Comparison of ENCODE assay signal across 8 mouse cellular contexts in the genomic region with DNA sequence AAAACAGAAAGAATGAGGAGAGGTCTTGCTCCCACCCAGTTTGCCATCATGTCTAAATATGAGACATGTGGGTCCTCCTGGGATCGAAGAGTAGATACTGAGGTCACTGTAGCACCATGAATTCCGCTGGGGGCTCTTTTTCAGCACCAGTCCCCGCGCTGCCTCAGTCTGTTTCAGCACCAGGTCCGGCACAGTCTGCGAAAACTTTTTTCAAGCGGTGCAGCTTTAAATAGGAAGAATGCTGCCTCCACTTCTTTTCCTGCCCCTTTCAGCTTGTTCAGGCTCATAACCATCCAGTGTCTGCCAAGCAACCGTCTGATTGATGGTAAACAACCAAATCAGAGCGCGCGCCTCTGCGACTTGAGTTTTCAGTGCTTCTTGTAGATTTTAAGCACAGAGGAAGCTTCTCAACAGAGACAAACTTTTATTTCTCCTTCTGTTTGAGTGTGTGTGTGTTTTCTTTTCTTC. TPM values are rescaled to one million over a fixed set of nuclear protein-coding genes. Genes with fewer than 3 reads are reported as not detected.
DNase-seq lines count a peak whose midpoint lies in the region; ATAC-seq and TF ChIP-seq lines count a peak whose summit lies in the region.

A gene (minus strand): TSS at position 418 of the 468 bp plus-strand sequence.

- DNase-seq in adipocyte (ENCODE audit: low spot score), result peak; percentile 95
- DNase-seq in heart, adult 18-20 months, result peak; percentile 80 to 85
- DNase-seq in kidney, adult 18-20 months, result peak; percentile 49
- DNase-seq in B cell, adult 2 months, result no peak

- no peak for TF ChIP-seq POLR2A in testis, adult 2 months (IDR thresholded peaks at IDR 0.05; ENCODE audit: control insufficient read depth, low read depth, low read length)

- H3K9ac ChIP-seq in embryonic facial prominence, embryonic 12.5 days, result peak within 1 kb of the TSS; percentile 66
- peak within 1 kb of the TSS; percentile 73 for H3K9ac ChIP-seq in limb, embryonic 12.5 days (replicated peaks)
- peak within 1 kb of the TSS; percentile 39 for H3K9ac ChIP-seq in midbrain, embryonic 15.5 days

- no peak for TF ChIP-seq CTCF in testis, adult 2 months (IDR thresholded peaks at IDR 0.05; ENCODE audit: control insufficient read depth, insufficient read depth, insufficient replicate concordance, low read depth, low read length)

- H3K9me3 ChIP-seq in embryonic facial prominence, embryonic 12.5 days, result no peaks in the 10 kb centered on the region
- no peaks in the 10 kb centered on the region for H3K9me3 ChIP-seq in limb, embryonic 12.5 days
- H3K9me3 ChIP-seq in midbrain, embryonic 15.5 days, result no peaks in the 10 kb centered on the region

- no peaks in the 10 kb centered on the region for H3K36me3 ChIP-seq in embryonic facial prominence, embryonic 12.5 days
- no peaks in the 10 kb centered on the region for H3K36me3 ChIP-seq in limb, embryonic 12.5 days
- H3K36me3 ChIP-seq in midbrain, embryonic 15.5 days (replicated peaks), result no peaks in the 10 kb centered on the region
- H3K36me3 ChIP-seq in testis, adult 2 months (ENCODE audit: control insufficient read depth, insufficient read depth, low read length), result no peaks in the 10 kb centered on the region

- no peaks in the 10 kb centered on the region for H3K27me3 ChIP-seq in embryonic facial prominence, embryonic 12.5 days
- H3K27me3 ChIP-seq in limb, embryonic 12.5 days, result no peaks in the 10 kb centered on the region
- H3K27me3 ChIP-seq in midbrain, embryonic 15.5 days (replicated peaks), result no peaks in the 10 kb centered on the region
- no peaks in the 10 kb centered on the region for H3K27me3 ChIP-seq in testis, adult 2 months (ENCODE audit: control insufficient read depth, insufficient read depth, low read length)

- H3K4me1 ChIP-seq in embryonic facial prominence, embryonic 12.5 days, result peaks cover 3% of the 10 kb centered on the region; the same call in 1 of the 2 replicates
- H3K4me1 ChIP-seq in limb, embryonic 12.5 days (replicated peaks), result no peaks in the 10 kb centered on the region; the same call in 1 of the 2 replicates
- no peaks in the 10 kb centered on the region for H3K4me1 ChIP-seq in midbrain, embryonic 15.5 days
- no peaks in the 10 kb centered on the region for H3K4me1 ChIP-seq in testis, adult 2 months (ENCODE audit: control insufficient read depth, insufficient read depth, low read length)

- H3K4me2 ChIP-seq in embryonic facial prominence, embryonic 12.5 days (replicated peaks), result peak within 1 kb of the TSS; percentile 48
- H3K4me2 ChIP-seq in limb, embryonic 12.5 days, result peak within 1 kb of the TSS; percentile 59
- H3K4me2 ChIP-seq in midbrain, embryonic 15.5 days, result peak within 1 kb of the TSS; percentile 51

- peak within 1 kb of the TSS; percentile 89 for H3K27ac ChIP-seq in embryonic facial prominence, embryonic 12.5 days
- peak within 1 kb of the TSS; percentile 93 for H3K27ac ChIP-seq in limb, embryonic 12.5 days
- no peak within 1 kb of the TSS for H3K27ac ChIP-seq in midbrain, embryonic 15.5 days
- 0 out of 2 replicates have a peak within 1 kb of the TSS, but pooled peaks have one; percentile 21 for H3K27ac ChIP-seq in testis, adult 2 months (ENCODE audit: control insufficient read depth, insufficient read depth, low read depth, low read length)

- 17% methylated on average over 12 of the region's 12 CpGs for WGBS in embryonic facial prominence, embryonic 12.5 days
- WGBS in limb, embryonic 12.5 days, result 21% methylated on average over 12 of the region's 12 CpGs
- WGBS in midbrain, embryonic 15.5 days, result 32% methylated on average over 12 of the region's 12 CpGs

- H3K4me3 ChIP-seq in embryonic facial prominence, embryonic 12.5 days, result peak within 1 kb of the TSS; percentile 53
- peak within 1 kb of the TSS; percentile 53 for H3K4me3 ChIP-seq in limb, embryonic 12.5 days (replicated peaks)
- peak within 1 kb of the TSS; percentile 39 for H3K4me3 ChIP-seq in midbrain, embryonic 15.5 days
- peak within 1 kb of the TSS; percentile 55 for H3K4me3 ChIP-seq in testis, adult 2 months (ENCODE audit: control insufficient read depth, low read depth, low read length)

- peak; percentile 70; the same call in 1 of the 2 replicates for ATAC-seq in embryonic facial prominence, embryonic 12.5 days (ENCODE audit: insufficient number of reproducible peaks, insufficient read depth, low FRiP score, low TSS enrichment)
- ATAC-seq in limb, embryonic 12.5 days (ENCODE audit: insufficient number of reproducible peaks, insufficient read depth, low FRiP score, low TSS enrichment, low read depth), result peak; percentile 64
- peak; percentile 77 for ATAC-seq in midbrain, embryonic 15.5 days (replicated peaks)

RNA-seq across cellular contexts. Expression of the gene that starts here (rescaled TPM):
- 85.6 and 90.8 TPM in 2 replicates for polyA plus RNA-seq in embryonic facial prominence, embryonic 12.5 days (2016; fragmentation: Nextera tagmentation; extraction: Ambion mirVana)
- total RNA-seq in heart, adult 18-20 months (2021), result 10 to 100 TPM; 10.3 to 10.7 TPM
- 61.5 and 63.7 TPM in 2 replicates for polyA plus RNA-seq in limb, embryonic 12.5 days (2016; fragmentation: Nextera tagmentation; extraction: Ambion mirVana)
- 11.7 and 12.7 TPM in 2 replicates for polyA plus RNA-seq in midbrain, embryonic 15.5 days (2015; fragmentation: Nextera tagmentation; extraction: Ambion mirVana)
- polyA plus RNA-seq in testis, adult 2 months (2012; rRNA removed), result 0.96 and 1.1 TPM in 2 replicates

Comparison
In these comparisons a context has a peak if more than half of its experiments do, and no peak if none do; other contexts are left out.
1. DNase-seq: peak in adipocyte (single experiment), heart, adult 18-20 months (2 of 2) and kidney, adult 18-20 months (single experiment); none in B cell, adult 2 months (0 of 2).
2. Peak in every context shown above with its lines, with median percentiles within 50 percentile points of each other: ATAC-seq, H3K4me2 ChIP-seq, H3K4me3 ChIP-seq and H3K9ac ChIP-seq.